Mouse (Mus musculus) intestine, embryonic 16.5 days (tissue): Measurements from ENCODE around the gene Ddx23. TPM values are rescaled to one million over a fixed set of nuclear protein-coding genes. Genes with fewer than 3 reads are reported as not detected.
A peak's percentile ranks its signal among the peaks of the same experiment; 100 is the strongest.

Experiments
- ATAC-seq: fragments of 200-750 bp; cut with Nextera tagmentation; 2 replicates; pipeline ENCODE4 v1.8.0; 2017; ENCODE audit warnings: moderate TSS enrichment, moderate library complexity
- H3K27ac ChIP-seq: fragments of 300-500 bp; sonication (generic); 2 replicates; pipeline ENCODE4 v1.5.1; 2014; ENCODE audit warnings: mild to moderate bottlenecking, low read length
- H3K27me3 ChIP-seq: fragments of 300-500 bp; sonication (generic); replicated peaks from 2 replicates; pipeline ENCODE4 v1.6.1; 2014; ENCODE audit warnings: low read length, control low read depth, mixed read lengths; ENCODE audit not compliant: control insufficient read depth, insufficient read depth
- H3K36me3 ChIP-seq: fragments of 300-500 bp; sonication (generic); 2 replicates; pipeline ENCODE4 v1.6.1; 2014; ENCODE audit warnings: low read length, control low read depth; ENCODE audit not compliant: control insufficient read depth, insufficient read depth
- H3K4me1 ChIP-seq: fragments of 300-500 bp; sonication (generic); 2 replicates; pipeline ENCODE4 v1.6.1; 2014; ENCODE audit warnings: low read length, control low read depth, mixed read lengths; ENCODE audit not compliant: control insufficient read depth, insufficient read depth
- H3K4me2 ChIP-seq: fragments of 300-500 bp; sonication (generic); 2 replicates; pipeline ENCODE4 v1.6.1; 2014; ENCODE audit warnings: low read depth, low read length, control low read depth
- H3K4me3 ChIP-seq: fragments of 300-500 bp; sonication (generic); 2 replicates; pipeline ENCODE4 v1.5.1; 2014; ENCODE audit warnings: mild to moderate bottlenecking, low read length
- H3K9ac ChIP-seq: fragments of 300-500 bp; sonication (generic); 2 replicates; pipeline ENCODE4 v1.6.1; 2014; ENCODE audit warnings: low read depth, low read length
- H3K9me3 ChIP-seq: fragments of 300-500 bp; sonication (generic); 2 replicates; pipeline ENCODE4 v1.6.1; 2016; ENCODE audit warnings: low read length, control low read depth; ENCODE audit not compliant: control insufficient read depth
- WGBS: fragments of 180-500 bp; shearing (Covaris S2); extraction: QIAGEN DNeasy Blood & Tissue Kit; methylation state at CpG from one replicate; pipeline ENCODE4 v1.1.7; 2014; 5-methylcytosine and 5-hydroxymethylcytosine counted together
- polyA plus RNA-seq: library from polyadenylated mRNA; unstranded; fragments of >200 nt; fragmentation: Nextera tagmentation; extraction: Ambion mirVana; gene quantifications from 2 replicates; pipeline ENCODE4 v1.2.1, GENCODE M21; 2015

Gene Ddx23
- polyA plus RNA-seq, 1 experiment from 2014 or later, result 17.6 TPM

DNA sequence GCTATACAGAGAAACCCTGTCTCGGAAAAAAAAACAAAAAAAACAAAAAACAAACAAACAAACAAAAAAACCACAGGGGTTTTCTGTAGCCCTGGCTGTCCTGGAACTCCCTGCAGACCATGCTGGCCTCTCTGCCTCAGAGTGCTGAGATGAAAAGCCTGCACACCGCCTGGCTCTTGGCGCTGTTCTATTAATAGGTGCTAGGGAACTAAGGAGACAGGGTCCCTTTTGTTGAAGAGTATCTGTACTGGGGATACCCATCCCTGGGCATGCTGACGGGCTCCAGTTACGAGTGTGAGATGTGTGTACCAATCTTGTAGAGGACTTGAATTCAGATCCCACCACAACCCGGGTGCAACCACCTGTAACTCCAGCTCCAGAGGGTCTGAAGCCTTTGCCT is 46.9 kb downstream of the Ddx23 start:
- WGBS, result 66% methylated on average over 6 of the region's 6 CpGs
- Histone ChIP-seq H3K9me3 (no peaks in the 10 kb centered on the region), H3K4me1 (peaks cover 7% of the 10 kb centered on the region), H3K27me3 (no peaks in the 10 kb centered on the region), H3K4me2 (peak overlapping the region; percentile 32; the same call in 1 of the 2 replicates), H3K27ac (peak overlapping the region; percentile 50; the same call in 1 of the 2 replicates), H3K4me3 (peak overlapping the region; percentile 36; the same call in 1 of the 2 replicates), H3K9ac (no peak overlapping the region), H3K36me3 (no peaks in the 10 kb centered on the region)
- no peak for ATAC-seq

- peaks cover 10% of the 10 kb centered on the region for H3K4me1 ChIP-seq
Observed at GRCm38 (mm10) chr15:98614971-98615370, 47.7 kb downstream of the Ddx23 start.

GRCm38 (mm10) chr15:98614551-98614950 is 48.1 kb downstream of the Ddx23 start:
- Histone ChIP-seq H3K27ac (peak overlapping the region; percentile 50), H3K9me3 (no peaks in the 10 kb centered on the region), H3K4me1 (peaks cover 10% of the 10 kb centered on the region), H3K4me2 (no peak overlapping the region), H3K27me3 (no peaks in the 10 kb centered on the region), H3K4me3 (no peak overlapping the region), H3K36me3 (no peaks in the 10 kb centered on the region), H3K9ac (0 out of 2 replicates have a peak overlapping the region, but pooled peaks have one; percentile 5)
- ATAC-seq, result no peak
- WGBS, result 40% methylated on average over 9 of the region's 9 CpGs

More at GRCm38 (mm10) chr15:98614971-98615370, 47.7 kb downstream of the Ddx23 start:
- H3K27me3 ChIP-seq, result no peaks in the 10 kb centered on the region
- H3K36me3 ChIP-seq, result no peaks in the 10 kb centered on the region
- peak; percentile 67 for ATAC-seq
- no peaks in the 10 kb centered on the region for H3K9me3 ChIP-seq
- 0 out of 2 replicates have a peak overlapping the region, but pooled peaks have one; percentile 1 for H3K4me2 ChIP-seq
- H3K4me3 ChIP-seq, result no peak overlapping the region
- H3K9ac ChIP-seq, result no peak overlapping the region; the same call in 1 of the 2 replicates
- 38% methylated on average over 6 of the region's 6 CpGs for WGBS
- H3K27ac ChIP-seq, result peak overlapping the region; percentile 50

GRCm38 (mm10) chr15:98612229-98612628 is 50.5 kb downstream of the Ddx23 start:
- no peak for ATAC-seq

GRCm38 (mm10) chr15:98610131-98610633 is 52.5 kb downstream of the Ddx23 start:
- 4% methylated on average over 12 of the region's 12 CpGs for WGBS
- H3K27ac ChIP-seq, result peak overlapping the region; percentile 94
- H3K4me2 ChIP-seq, result peak overlapping the region; percentile 81
- no peaks in the 10 kb centered on the region for H3K9me3 ChIP-seq
- H3K4me3 ChIP-seq, result peak overlapping the region; percentile 79
- H3K27me3 ChIP-seq, result no peaks in the 10 kb centered on the region
- peaks cover 33% of the 10 kb centered on the region for H3K4me1 ChIP-seq
- peak; percentile 19 for ATAC-seq
- H3K9ac ChIP-seq, result peak overlapping the region; percentile 90
- no peaks in the 10 kb centered on the region for H3K36me3 ChIP-seq

More at GRCm38 (mm10) chr15:98612229-98612628, 50.5 kb downstream of the Ddx23 start:
- Histone ChIP-seq H3K27me3 (no peaks in the 10 kb centered on the region), H3K4me2 (no peak overlapping the region), H3K36me3 (no peaks in the 10 kb centered on the region), H3K4me1 (peaks cover 19% of the 10 kb centered on the region), H3K9me3 (no peaks in the 10 kb centered on the region), H3K9ac (no peak overlapping the region), H3K4me3 (no peak overlapping the region), H3K27ac (no peak overlapping the region)
- WGBS, result 96% methylated on average over 3 of the region's 3 CpGs

DNA sequence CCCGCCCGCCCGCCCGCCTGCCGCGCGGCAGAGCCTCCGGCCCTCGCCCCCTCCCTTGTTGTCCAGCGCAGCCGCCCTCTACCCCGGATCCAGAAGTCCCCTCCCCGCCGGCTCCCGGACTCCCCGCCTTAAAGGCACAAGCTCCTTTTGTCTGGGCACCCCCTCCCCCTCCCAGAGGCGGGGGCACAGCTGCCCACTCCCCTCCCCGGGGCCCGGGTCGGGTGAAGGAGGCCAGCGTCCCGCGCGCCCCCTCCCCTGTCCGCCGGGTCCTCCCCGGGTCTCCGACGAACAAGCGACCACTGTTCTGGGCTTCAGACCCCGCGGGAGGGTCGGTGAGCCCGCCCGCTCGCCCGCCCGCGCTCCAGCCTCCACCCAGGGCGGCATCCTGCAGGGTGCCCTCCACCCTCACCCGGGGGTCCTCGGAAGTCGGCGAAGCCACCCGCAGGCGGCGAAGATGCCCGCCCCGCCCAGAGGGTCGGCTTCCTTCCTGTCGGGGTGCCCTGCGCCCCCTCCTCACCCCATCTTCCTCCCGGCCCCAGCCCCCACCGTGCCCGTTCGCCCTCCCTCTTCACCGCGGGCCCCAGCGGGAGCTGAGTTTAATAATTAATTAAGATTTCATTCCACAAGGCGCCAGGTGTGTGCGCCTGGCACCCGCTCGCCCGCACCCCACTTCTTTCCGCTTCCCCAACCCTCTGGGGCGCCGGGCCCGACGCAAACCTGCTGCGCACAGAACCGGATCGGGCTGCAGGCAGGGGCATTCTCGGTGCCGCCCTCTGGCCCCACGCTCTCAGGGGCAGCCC is 53.2 kb downstream of the Ddx23 start, which contains the start of gene Adcy6:
TSS of gene Adcy6 (minus strand) at position 746 of the 800 bp plus-strand sequence.
- H3K9me3 ChIP-seq, result no peaks in the 10 kb centered on the region
- H3K4me1 ChIP-seq, result peaks cover 29% of the 10 kb centered on the region
- H3K27me3 ChIP-seq, result no peaks in the 10 kb centered on the region
- peak within 1 kb of the TSS; percentile 81 for H3K4me2 ChIP-seq
- H3K36me3 ChIP-seq, result no peaks in the 10 kb centered on the region
- ATAC-seq, result peak; percentile 83
- H3K4me3 ChIP-seq, result peak within 1 kb of the TSS; percentile 79
- under 1% methylated on average over 55 of the region's 75 CpGs for WGBS
- peak within 1 kb of the TSS; percentile 90 for H3K9ac ChIP-seq
- peak within 1 kb of the TSS; percentile 94 for H3K27ac ChIP-seq

DNA sequence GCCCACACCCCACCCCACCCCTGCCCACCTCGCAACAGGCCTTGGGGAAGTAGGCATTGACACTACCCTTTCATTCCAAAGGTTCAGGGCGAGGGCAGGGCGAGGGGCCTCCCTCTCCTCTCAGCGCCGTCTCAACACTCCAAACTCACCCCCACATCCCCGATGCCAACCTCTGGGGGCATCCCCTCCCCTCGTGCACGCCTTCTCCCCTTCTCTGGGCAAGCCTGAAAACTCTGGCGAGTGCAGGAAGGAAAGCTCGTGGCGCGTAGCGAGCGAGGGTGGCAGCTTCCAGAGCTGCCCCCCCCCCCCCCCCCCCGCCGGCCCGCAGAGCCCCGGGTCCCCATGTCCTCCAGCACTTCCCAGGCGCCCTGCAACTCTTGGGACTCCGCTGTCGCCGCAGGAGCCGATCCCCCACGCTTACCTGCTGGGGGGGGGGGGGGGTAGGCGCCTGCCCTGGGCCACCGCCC is 53.9 kb downstream of the Ddx23 start:
- peak; percentile 41 for ATAC-seq
- WGBS, result 0% methylated on average over 8 of the region's 26 CpGs
- no peaks in the 10 kb centered on the region for H3K9me3 ChIP-seq
- peak overlapping the region; percentile 90 for H3K9ac ChIP-seq
- peak overlapping the region; percentile 81 for H3K4me2 ChIP-seq
- H3K4me3 ChIP-seq, result peak overlapping the region; percentile 79
- H3K4me1 ChIP-seq, result peaks cover 32% of the 10 kb centered on the region
- peaks cover 4% of the 10 kb centered on the region; the same call in 1 of the 2 replicates for H3K36me3 ChIP-seq
- peak overlapping the region; percentile 94 for H3K27ac ChIP-seq
- H3K27me3 ChIP-seq, result no peaks in the 10 kb centered on the region

DNA sequence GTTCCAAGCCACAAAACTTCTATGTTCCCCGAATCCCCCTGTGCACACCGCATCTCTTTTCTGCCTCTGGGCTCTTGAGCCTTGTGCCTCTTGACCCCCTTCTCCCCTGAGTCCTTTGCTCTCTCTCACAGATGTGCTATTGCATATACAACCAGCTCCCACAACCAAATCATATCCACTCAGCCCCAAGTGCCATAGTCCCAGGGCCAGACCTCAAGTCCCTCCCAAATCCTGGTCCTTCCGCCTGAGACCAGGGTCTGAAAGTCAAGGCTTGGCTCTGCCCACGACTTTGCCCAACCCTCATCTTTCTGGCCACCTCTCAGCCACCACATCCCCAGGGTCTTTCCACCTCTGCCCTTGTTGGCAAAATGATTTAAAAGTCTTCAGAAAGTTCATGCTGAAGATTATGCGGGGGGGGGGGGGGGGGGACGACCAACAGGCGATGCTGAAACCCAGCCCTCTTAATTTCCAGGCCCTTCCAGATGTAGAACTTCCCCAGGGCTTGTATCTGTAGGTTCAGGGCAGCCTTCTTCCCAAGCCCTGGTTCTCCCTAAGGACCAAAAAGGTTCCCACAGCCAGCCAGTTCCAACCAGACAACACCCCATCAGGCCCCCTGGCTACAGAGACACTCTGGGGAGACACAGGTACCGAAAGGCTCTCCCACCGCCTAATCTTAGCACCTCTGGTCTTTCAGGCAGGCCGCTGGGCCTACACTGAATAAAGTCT is 54.5 kb downstream of the Ddx23 start:
- H3K4me3 ChIP-seq, result peak overlapping the region; percentile 79
- peak overlapping the region; percentile 81 for H3K4me2 ChIP-seq
- peak overlapping the region; percentile 94 for H3K27ac ChIP-seq
- no peak for ATAC-seq
- peaks cover 5% of the 10 kb centered on the region; the same call in 1 of the 2 replicates for H3K36me3 ChIP-seq
- no peaks in the 10 kb centered on the region for H3K27me3 ChIP-seq
- WGBS, result 11% methylated on average over 9 of the region's 10 CpGs
- H3K4me1 ChIP-seq, result peaks cover 38% of the 10 kb centered on the region
- H3K9me3 ChIP-seq, result no peaks in the 10 kb centered on the region
- peak overlapping the region; percentile 90 for H3K9ac ChIP-seq

- 13% methylated on average over 4 of the region's 4 CpGs for WGBS
- Histone ChIP-seq H3K9ac (peak overlapping the region; percentile 90), H3K4me2 (peak overlapping the region; percentile 81), H3K4me1 (peaks cover 45% of the 10 kb centered on the region), H3K27ac (peak overlapping the region; percentile 94), H3K36me3 (peaks cover 5% of the 10 kb centered on the region; the same call in 1 of the 2 replicates), H3K9me3 (no peaks in the 10 kb centered on the region), H3K4me3 (peak overlapping the region; percentile 79), H3K27me3 (no peaks in the 10 kb centered on the region)
- no peak for ATAC-seq
Observed at GRCm38 (mm10) chr15:98607557-98607956, 55.1 kb downstream of the Ddx23 start.
